8 mouse cellular contexts compared by ENCODE assay signal in the genomic region with DNA sequence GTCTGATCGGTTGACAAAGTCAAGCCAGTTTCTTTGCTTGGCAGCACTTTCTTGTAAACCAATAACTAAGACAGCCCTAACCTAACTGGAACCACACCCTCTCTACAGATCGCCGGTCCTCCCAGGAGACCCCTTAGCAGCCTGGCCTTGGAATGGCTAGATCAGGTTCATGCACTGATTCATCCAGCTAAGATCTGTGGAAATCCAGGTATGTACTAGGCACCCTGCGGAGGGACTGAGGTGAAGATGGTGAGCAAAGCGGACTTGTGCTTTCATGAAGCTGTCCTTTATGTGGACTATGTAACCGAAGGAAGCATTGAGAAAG. TPM values are rescaled to one million over a fixed set of nuclear protein-coding genes. Genes with fewer than 3 reads are reported as not detected.
A peak's percentile ranks its signal among the peaks of the same experiment; 100 is the strongest.
DNase-seq lines count a peak whose midpoint lies in the region; ATAC-seq and TF ChIP-seq lines count a peak whose summit lies in the region.

No protein-coding gene starts in this region.

- H3K4me3 ChIP-seq in heart, embryonic 12.5 days: peak overlapping the region; percentile 52
- H3K4me3 ChIP-seq in ES-Bruce4 (ENCODE audit: low read depth, low read length): peak overlapping the region; percentile 92
- H3K4me3 ChIP-seq in forebrain, postnatal 0 days (ENCODE audit: low read depth, low read length): peak overlapping the region; percentile 69
- H3K4me3 ChIP-seq in macrophage (ENCODE audit: inconsistent target): peak overlapping the region; percentile 80

- no peak for TF ChIP-seq EP300 in ES-Bruce4 (IDR thresholded peaks at IDR 0.05; ENCODE audit: insufficient read depth, low read depth, low read length)

- H3K4me1 ChIP-seq in heart, embryonic 12.5 days (replicated peaks): peaks cover 7% of the 10 kb centered on the region
- H3K4me1 ChIP-seq in ES-Bruce4 (ENCODE audit: control insufficient read depth, insufficient read depth, low read length): no peaks in the 10 kb centered on the region
- H3K4me1 ChIP-seq in forebrain, postnatal 0 days (ENCODE audit: insufficient read depth): peaks cover 5% of the 10 kb centered on the region

- no peak overlapping the region for H3K27ac ChIP-seq in heart, embryonic 12.5 days (ENCODE audit: poor library complexity, severe bottlenecking)
- H3K27ac ChIP-seq in ES-Bruce4 (ENCODE audit: insufficient read depth, low read length) (no peak overlapping the region), macrophage (peak overlapping the region; percentile 73)
- H3K27ac ChIP-seq in forebrain, postnatal 0 days (ENCODE audit: low read depth, low read length): 0 out of 2 replicates have a peak overlapping the region, but pooled peaks have one; percentile 91

- no peaks in the 10 kb centered on the region for H3K79me2 ChIP-seq in macrophage (ENCODE audit: inconsistent target)

- peaks cover 32% of the 10 kb centered on the region for H3K36me3 ChIP-seq in heart, embryonic 12.5 days
- H3K36me3 ChIP-seq in ES-Bruce4 (ENCODE audit: control insufficient read depth, insufficient read depth, low read length, poor library complexity, severe bottlenecking) (peaks cover 2% of the 10 kb centered on the region; the same call in 1 of the 2 replicates), macrophage (ENCODE audit: inconsistent target) (no peaks in the 10 kb centered on the region; the same call in 1 of the 2 replicates)
- peaks cover 1% of the 10 kb centered on the region; the same call in 1 of the 2 replicates for H3K36me3 ChIP-seq in forebrain, postnatal 0 days (ENCODE audit: insufficient read depth)

- peak overlapping the region; percentile 91 for H3K4me2 ChIP-seq in heart, embryonic 12.5 days
- H3K4me2 ChIP-seq in forebrain, postnatal 0 days (ENCODE audit: low read depth): peak overlapping the region; percentile 92

- H3K27me3 ChIP-seq in heart, embryonic 12.5 days (replicated peaks): no peaks in the 10 kb centered on the region
- no peaks in the 10 kb centered on the region for H3K27me3 ChIP-seq in ES-Bruce4 (ENCODE audit: control insufficient read depth, insufficient read depth, low read length, poor library complexity, severe bottlenecking)
- no peaks in the 10 kb centered on the region for H3K27me3 ChIP-seq in forebrain, postnatal 0 days (ENCODE audit: insufficient read depth, low read length)

- no peak for DNase-seq in heart, adult 9 months (ENCODE audit: low spot score in 2 of 2)
- no peak for DNase-seq in forebrain, postnatal 0 days
- no peak for DNase-seq in yolk sac, embryonic 10.5 days (ENCODE audit: low spot score)
- DNase-seq in cerebellum, adult 18-20 months: no peak
- no peak for DNase-seq in thymus, postnatal 10 days (ENCODE audit: low spot score in 2 of 2)

- 9% methylated on average over 6 of the region's 6 CpGs for WGBS in heart, embryonic 12.5 days
- WGBS in forebrain, postnatal 0 days: 8% methylated on average over 6 of the region's 6 CpGs
- 9% methylated on average over 6 of the region's 6 CpGs for WGBS in macrophage (ENCODE audit: missing documents)

- peak; percentile 60 for ATAC-seq in heart, embryonic 12.5 days (ENCODE audit: insufficient number of reproducible peaks, low FRiP score)
- ATAC-seq in forebrain, postnatal 0 days: no peak

- peak overlapping the region; percentile 75 for H3K9ac ChIP-seq in heart, embryonic 12.5 days
- H3K9ac ChIP-seq in ES-Bruce4 (ENCODE audit: low read depth, poor library complexity, severe bottlenecking): peak overlapping the region; percentile 37
- H3K9ac ChIP-seq in forebrain, postnatal 0 days: peak overlapping the region; percentile 73

- TF ChIP-seq CTCF in ES-Bruce4 (IDR thresholded peaks at IDR 0.05; ENCODE audit: low read depth, low read length): no peak
- TF ChIP-seq CTCF in forebrain, postnatal 0 days (IDR thresholded peaks at IDR 0.05; ENCODE audit: low read depth): no peak

- no peak for TF ChIP-seq POLR2A in ES-Bruce4 (IDR thresholded peaks at IDR 0.05; ENCODE audit: insufficient read depth, low read length)

- no peaks in the 10 kb centered on the region for H3K9me3 ChIP-seq in heart, embryonic 12.5 days (replicated peaks)
- H3K9me3 ChIP-seq in ES-Bruce4 (replicated peaks; ENCODE audit: control insufficient read depth, insufficient read depth, low read length, poor library complexity, severe bottlenecking): no peaks in the 10 kb centered on the region
- no peaks in the 10 kb centered on the region for H3K9me3 ChIP-seq in forebrain, postnatal 0 days (ENCODE audit: low read length)

RNA-seq across cellular contexts. Expression of gene Nme6, which starts 0.5 kb away (rescaled TPM):
- 55.7 and 60.5 TPM in 2 replicates for polyA plus RNA-seq in heart, embryonic 12.5 days (2016; fragmentation: Nextera tagmentation; extraction: Ambion mirVana)
- polyA plus RNA-seq in ES-Bruce4 (2011; ENCODE audit: insufficient read depth, insufficient read length, low read depth, missing spikeins) (41.2 and 44.7 TPM in 2 replicates), macrophage (2018) (12.4 to 23.1 TPM (median 13.3 TPM) in 3 replicates)
- total RNA-seq in forebrain, postnatal 0 days (2014; rRNA removed): 31.3 and 39.8 TPM in 2 replicates
- 47.5 and 55.6 TPM in 2 replicates for polyA plus RNA-seq in forebrain, postnatal 0 days (2015; fragmentation: Nextera tagmentation; extraction: Ambion mirVana)
- 10 to 100 TPM in 18 of 26 experiments, 1 to 10 TPM in 8; 1.9 to 24.8 (median 11.6) TPM for total RNA-seq in macrophage (2018; cell fraction: chromatin; rRNA removed)
- 10 to 100 TPM in 24 of 26 experiments, 1 to 10 TPM in 2; 8.0 to 22.8 (median 15.2) TPM for total RNA-seq in macrophage (2018; cell fraction: cytosol; rRNA removed)
- total RNA-seq in macrophage (2018; cell fraction: nucleus; rRNA removed): 10 to 100 TPM in 11 of 26 experiments, 1 to 10 TPM in 15; 4.5 to 19.4 (median 9.4) TPM

RNA-seq across cellular contexts. Expression of gene Camp, which starts 16.4 kb away (rescaled TPM):
- polyA plus RNA-seq in heart, embryonic 12.5 days (2016; fragmentation: Nextera tagmentation; extraction: Ambion mirVana): 0.35 and 1.1 TPM in 2 replicates
- polyA plus RNA-seq in ES-Bruce4 (2011; ENCODE audit: insufficient read depth, insufficient read length, low read depth, missing spikeins) (not detected in 2 replicates), macrophage (2018) (0.67 to 1.3 TPM in 2 of 3 replicates, not detected in the other)
- total RNA-seq in forebrain, postnatal 0 days (2014; rRNA removed): 0.85 TPM in 1 of 2 replicates, not detected in the other
- polyA plus RNA-seq in forebrain, postnatal 0 days (2015; fragmentation: Nextera tagmentation; extraction: Ambion mirVana): 0.35 and 1.4 TPM in 2 replicates
- total RNA-seq in macrophage (2018; cell fraction: chromatin; rRNA removed): not detected
- total RNA-seq in macrophage (2018; cell fraction: cytosol; rRNA removed): 1 to 10 TPM in 2 of 26 experiments, under 1 TPM in 23, not detected in 1; 0.26 to 2.0 (median 0.61) TPM
- not detected for total RNA-seq in macrophage (2018; cell fraction: nucleus; rRNA removed)

RNA-seq across cellular contexts. Expression of gene Spink8, which starts 21.0 kb away (rescaled TPM):
- polyA plus RNA-seq in heart, embryonic 12.5 days (2016; fragmentation: Nextera tagmentation; extraction: Ambion mirVana): not detected in 2 replicates
- polyA plus RNA-seq in ES-Bruce4 (2011; ENCODE audit: insufficient read depth, insufficient read length, low read depth, missing spikeins) (not detected in 2 replicates), macrophage (2018) (not detected in 3 replicates)
- not detected in 2 replicates for total RNA-seq in forebrain, postnatal 0 days (2014; rRNA removed)
- 0.69 TPM in 2 replicates for polyA plus RNA-seq in forebrain, postnatal 0 days (2015; fragmentation: Nextera tagmentation; extraction: Ambion mirVana)
- not detected for total RNA-seq in macrophage (2018; cell fraction: chromatin; rRNA removed)
- not detected for total RNA-seq in macrophage (2018; cell fraction: cytosol; rRNA removed)
- total RNA-seq in macrophage (2018; cell fraction: nucleus; rRNA removed): not detected

RNA-seq across cellular contexts. Expression of gene Cdc25a, which starts 42.3 kb away (rescaled TPM):
- 27.6 and 28.6 TPM in 2 replicates for polyA plus RNA-seq in heart, embryonic 12.5 days (2016; fragmentation: Nextera tagmentation; extraction: Ambion mirVana)
- polyA plus RNA-seq in ES-Bruce4 (2011; ENCODE audit: insufficient read depth, insufficient read length, low read depth, missing spikeins) (74.3 and 75.6 TPM in 2 replicates), macrophage (2018) (6.2 to 15.8 TPM (median 6.5 TPM) in 3 replicates)
- total RNA-seq in forebrain, postnatal 0 days (2014; rRNA removed): 14.4 and 16.1 TPM in 2 replicates
- 7.7 and 8.7 TPM in 2 replicates for polyA plus RNA-seq in forebrain, postnatal 0 days (2015; fragmentation: Nextera tagmentation; extraction: Ambion mirVana)
- 10 to 100 TPM in 16 of 26 experiments, 1 to 10 TPM in 10; 3.1 to 26.5 (median 13.8) TPM for total RNA-seq in macrophage (2018; cell fraction: chromatin; rRNA removed)
- total RNA-seq in macrophage (2018; cell fraction: cytosol; rRNA removed): 1 to 10 TPM; 2.9 to 8.6 (median 7.4) TPM
- 10 to 100 TPM in 12 of 26 experiments, 1 to 10 TPM in 14; 3.0 to 35.4 (median 8.7) TPM for total RNA-seq in macrophage (2018; cell fraction: nucleus; rRNA removed)

RNA-seq across cellular contexts. Expression of gene Fbxw27, which starts 42.6 kb away (rescaled TPM):
- polyA plus RNA-seq in heart, embryonic 12.5 days (2016; fragmentation: Nextera tagmentation; extraction: Ambion mirVana): not detected in 2 replicates
- polyA plus RNA-seq in ES-Bruce4 (2011; ENCODE audit: insufficient read depth, insufficient read length, low read depth, missing spikeins) (not detected in 2 replicates), macrophage (2018) (not detected in 3 replicates)
- total RNA-seq in forebrain, postnatal 0 days (2014; rRNA removed): not detected in 2 replicates
- not detected in 2 replicates for polyA plus RNA-seq in forebrain, postnatal 0 days (2015; fragmentation: Nextera tagmentation; extraction: Ambion mirVana)
- total RNA-seq in macrophage (2018; cell fraction: chromatin; rRNA removed): not detected
- total RNA-seq in macrophage (2018; cell fraction: cytosol; rRNA removed): not detected
- not detected for total RNA-seq in macrophage (2018; cell fraction: nucleus; rRNA removed)

Comparison
In these comparisons a context has a peak if more than half of its experiments do, and no peak if none do; other contexts are left out.
1. H3K27ac ChIP-seq: peak in forebrain, postnatal 0 days (single experiment) and macrophage (single experiment); none in heart, embryonic 12.5 days (single experiment) and ES-Bruce4 (single experiment).
2. Peak in every context shown above with its lines, with median percentiles within 50 percentile points of each other: H3K4me3 ChIP-seq and H3K9ac ChIP-seq.